In genomic region chrX:7674284-7675000, GRCm38 (mm10) we compare ENCODE assay signal across 8 mouse cellular contexts. TPM values are rescaled to one million over a fixed set of nuclear protein-coding genes. Genes with fewer than 3 reads are reported as not detected.
DNase-seq lines count a peak whose midpoint lies in the region; ATAC-seq and TF ChIP-seq lines count a peak whose summit lies in the region.

No protein-coding gene starts in this region.

- peak overlapping the region; percentile 42; the same call in 1 of the 2 replicates for H3K27ac ChIP-seq in heart, embryonic 15.5 days
- peak overlapping the region; percentile 85 for H3K27ac ChIP-seq in ES-E14 (ENCODE audit: insufficient read depth, low read depth, low read length, poor library complexity, severe bottlenecking)
- H3K27ac ChIP-seq in forebrain, embryonic 11.5 days (ENCODE audit: low read depth, low read length): no peak overlapping the region
- H3K27ac ChIP-seq in midbrain, embryonic 13.5 days: no peak overlapping the region

- H3K27me3 ChIP-seq in heart, embryonic 15.5 days: no peaks in the 10 kb centered on the region
- no peaks in the 10 kb centered on the region for H3K27me3 ChIP-seq in forebrain, embryonic 11.5 days (ENCODE audit: control insufficient read depth, insufficient read depth, low read length)
- H3K27me3 ChIP-seq in midbrain, embryonic 13.5 days: 0 out of 2 replicates have a peak, but pooled peaks cover 2% of the 10 kb centered on the region

- intact Hi-C loops in heart, postnatal 36 days (cut with DNase I): no loop called here

- no peak for DNase-seq in heart, postnatal 36 days
- DNase-seq in ES-E14 (ENCODE audit: low read depth, low spot score): peak; percentile 40
- no peak for DNase-seq in forebrain, embryonic 11.5 days (ENCODE audit: low spot score)
- peak; percentile 50 for DNase-seq in kidney, postnatal 10 days
- no peak for DNase-seq in layer of hippocampus, postnatal 36 days
- DNase-seq in cerebellum, adult 11 months: no peak

- peak overlapping the region; percentile 72 for H3K4me2 ChIP-seq in heart, embryonic 15.5 days
- H3K4me2 ChIP-seq in forebrain, embryonic 11.5 days (ENCODE audit: low read depth, low read length, severe bottlenecking): peak overlapping the region; percentile 33; the same call in 1 of the 2 replicates
- peak overlapping the region; percentile 43 for H3K4me2 ChIP-seq in midbrain, embryonic 13.5 days (replicated peaks)

- 21% methylated on average over 28 of the region's 28 CpGs for WGBS in heart, embryonic 15.5 days
- WGBS in forebrain, embryonic 11.5 days: 30% methylated on average over 28 of the region's 28 CpGs
- WGBS in midbrain, embryonic 13.5 days: 39% methylated on average over 28 of the region's 28 CpGs

- no peaks in the 10 kb centered on the region for H3K36me3 ChIP-seq in heart, embryonic 15.5 days
- H3K36me3 ChIP-seq in ES-E14 (ENCODE audit: control insufficient read depth, insufficient read depth, low read length, poor library complexity, severe bottlenecking): peaks cover under 1% of the 10 kb centered on the region; the same call in 1 of the 2 replicates
- no peaks in the 10 kb centered on the region for H3K36me3 ChIP-seq in forebrain, embryonic 11.5 days (ENCODE audit: control insufficient read depth, insufficient read depth, low read length)
- no peaks in the 10 kb centered on the region for H3K36me3 ChIP-seq in midbrain, embryonic 13.5 days

- peak overlapping the region; percentile 44 for H3K9ac ChIP-seq in heart, embryonic 15.5 days
- H3K9ac ChIP-seq in ES-E14 (ENCODE audit: insufficient read depth, low read depth, low read length, poor library complexity, severe bottlenecking): peak overlapping the region; percentile 70
- no peak overlapping the region for H3K9ac ChIP-seq in forebrain, embryonic 11.5 days (ENCODE audit: low read length)
- H3K9ac ChIP-seq in midbrain, embryonic 13.5 days (replicated peaks): no peak overlapping the region

- peak overlapping the region; percentile 42 for H3K4me3 ChIP-seq in heart, embryonic 15.5 days
- peak overlapping the region; percentile 60 to 67 for H3K4me3 ChIP-seq in ES-E14 (ENCODE audit: insufficient read depth in 1 of 2, low read depth in 1 of 2, low read length in 2 of 2, poor library complexity in 1 of 2, severe bottlenecking in 1 of 2)
- no peak overlapping the region; the same call in 1 of the 2 replicates for H3K4me3 ChIP-seq in forebrain, embryonic 11.5 days (ENCODE audit: low read depth, low read length)
- H3K4me3 ChIP-seq in midbrain, embryonic 13.5 days (replicated peaks): peak overlapping the region; percentile 19

- peaks cover 23% of the 10 kb centered on the region for H3K4me1 ChIP-seq in heart, embryonic 15.5 days (replicated peaks)
- H3K4me1 ChIP-seq in ES-E14 (ENCODE audit: control insufficient read depth in 2 of 2, insufficient read depth in 2 of 2, low read length in 2 of 2, poor library complexity in 1 of 2): peaks cover 0 to 3% of the 10 kb centered on the region in 2 experiments; a peak in 1 of 4 replicates
- H3K4me1 ChIP-seq in forebrain, embryonic 11.5 days (replicated peaks; ENCODE audit: control insufficient read depth, insufficient read depth, low read length): no peaks in the 10 kb centered on the region
- 0 out of 2 replicates have a peak, but pooled peaks cover 4% of the 10 kb centered on the region for H3K4me1 ChIP-seq in midbrain, embryonic 13.5 days (replicated peaks)

- no peak for ATAC-seq in heart, embryonic 15.5 days (replicated peaks; ENCODE audit: insufficient number of reproducible peaks, insufficient read depth, low FRiP score, low read depth)
- no peak for ATAC-seq in forebrain, embryonic 11.5 days (replicated peaks; ENCODE audit: low FRiP score)
- ATAC-seq in midbrain, embryonic 13.5 days: peak; percentile 9; the same call in 1 of the 2 replicates

- in situ Hi-C loops in ES-E14 (cut with MboI; ENCODE audit: low sequenced_read_pairs in 2 of 2, unreplicated experiment in 2 of 2): no loop called here

- no peaks in the 10 kb centered on the region for H3K9me3 ChIP-seq in heart, embryonic 15.5 days (replicated peaks)
- H3K9me3 ChIP-seq in ES-E14 (ENCODE audit: control insufficient read depth, insufficient read depth, low read depth, low read length): no peaks in the 10 kb centered on the region
- H3K9me3 ChIP-seq in forebrain, embryonic 11.5 days (ENCODE audit: control insufficient read depth, low read length): no peaks in the 10 kb centered on the region
- H3K9me3 ChIP-seq in midbrain, embryonic 13.5 days: no peaks in the 10 kb centered on the region

TF ChIP-seq in ES-E14, 5 proteins besides CTCF, POLR2A, EP300 and RAD21:
- TF ChIP-seq ZC3H11A (IDR thresholded peaks at IDR 0.05; ENCODE audit: borderline replicate concordance, low read depth, low read length) (no peak), ZNF384 (IDR thresholded peaks at IDR 0.05; ENCODE audit: low read depth, low read length) (no peak)
TF ChIP-seq in ES-E14: peak in this region for 0.

RNA-seq across cellular contexts. Expression of gene Plp2, which starts 3.3 kb away (rescaled TPM):
- 129 and 145 TPM in 2 replicates for polyA plus RNA-seq in heart, embryonic 15.5 days (2015; fragmentation: Nextera tagmentation; extraction: Ambion mirVana)
- 10 to 100 TPM; 48.4 to 62.1 TPM for total RNA-seq in heart, postnatal 36 days (2021)
- 278 and 336 TPM in 2 replicates for total RNA-seq in ES-E14 (2012; rRNA removed)
- polyA plus RNA-seq in forebrain, embryonic 11.5 days (2014; fragmentation: Nextera tagmentation; extraction: Ambion mirVana): 54.0 and 64.5 TPM in 2 replicates
- polyA plus RNA-seq in midbrain, embryonic 13.5 days (2015; fragmentation: Nextera tagmentation; extraction: Ambion mirVana): 20.3 and 22.2 TPM in 2 replicates
- total RNA-seq in layer of hippocampus, postnatal 36 days (2021): 1 to 10 TPM; 5.1 to 5.7 TPM

RNA-seq across cellular contexts. Expression of gene Magix, which starts 6.6 kb away (rescaled TPM):
- polyA plus RNA-seq in heart, embryonic 15.5 days (2015; fragmentation: Nextera tagmentation; extraction: Ambion mirVana): 0.69 and 1.2 TPM in 2 replicates
- total RNA-seq in heart, postnatal 36 days (2021): 10 to 100 TPM; 25.2 to 33.2 TPM
- 0.11 and 0.36 TPM in 2 replicates for total RNA-seq in ES-E14 (2012; rRNA removed)
- polyA plus RNA-seq in forebrain, embryonic 11.5 days (2014; fragmentation: Nextera tagmentation; extraction: Ambion mirVana): 0.47 TPM in 1 of 2 replicates, not detected in the other
- polyA plus RNA-seq in midbrain, embryonic 13.5 days (2015; fragmentation: Nextera tagmentation; extraction: Ambion mirVana): 0.06 and 0.09 TPM in 2 replicates
- total RNA-seq in layer of hippocampus, postnatal 36 days (2021): under 1 TPM; 0.15 to 0.30 TPM

RNA-seq across cellular contexts. Expression of gene Prickle3, which starts 17.4 kb away (rescaled TPM):
- 8.0 and 10.6 TPM in 2 replicates for polyA plus RNA-seq in heart, embryonic 15.5 days (2015; fragmentation: Nextera tagmentation; extraction: Ambion mirVana)
- 10 to 100 TPM; 17.0 to 26.0 TPM for total RNA-seq in heart, postnatal 36 days (2021)
- 1.5 and 2.2 TPM in 2 replicates for total RNA-seq in ES-E14 (2012; rRNA removed)
- polyA plus RNA-seq in forebrain, embryonic 11.5 days (2014; fragmentation: Nextera tagmentation; extraction: Ambion mirVana): 2.6 and 2.9 TPM in 2 replicates
- 1.1 and 1.2 TPM in 2 replicates for polyA plus RNA-seq in midbrain, embryonic 13.5 days (2015; fragmentation: Nextera tagmentation; extraction: Ambion mirVana)
- total RNA-seq in layer of hippocampus, postnatal 36 days (2021): under 1 TPM; 0.62 to 0.99 TPM

RNA-seq across cellular contexts. Expression of gene Gpkow, which starts 22.5 kb away (rescaled TPM):
- polyA plus RNA-seq in heart, embryonic 15.5 days (2015; fragmentation: Nextera tagmentation; extraction: Ambion mirVana): 27.0 and 28.2 TPM in 2 replicates
- total RNA-seq in heart, postnatal 36 days (2021): 10 to 100 TPM; 19.1 to 21.4 TPM
- 9.5 and 11.5 TPM in 2 replicates for total RNA-seq in ES-E14 (2012; rRNA removed)
- 44.6 and 47.0 TPM in 2 replicates for polyA plus RNA-seq in forebrain, embryonic 11.5 days (2014; fragmentation: Nextera tagmentation; extraction: Ambion mirVana)
- 45.1 and 45.6 TPM in 2 replicates for polyA plus RNA-seq in midbrain, embryonic 13.5 days (2015; fragmentation: Nextera tagmentation; extraction: Ambion mirVana)
- 10 to 100 TPM; 35.0 to 36.2 TPM for total RNA-seq in layer of hippocampus, postnatal 36 days (2021)

RNA-seq across cellular contexts. Expression of gene Syp, which starts 36.2 kb away (rescaled TPM):
- polyA plus RNA-seq in heart, embryonic 15.5 days (2015; fragmentation: Nextera tagmentation; extraction: Ambion mirVana): 0.64 and 2.8 TPM in 2 replicates
- total RNA-seq in heart, postnatal 36 days (2021): 1 to 10 TPM; 1.0 to 2.6 TPM
- total RNA-seq in ES-E14 (2012; rRNA removed): 1.6 and 4.9 TPM in 2 replicates
- polyA plus RNA-seq in forebrain, embryonic 11.5 days (2014; fragmentation: Nextera tagmentation; extraction: Ambion mirVana): 12.3 and 12.6 TPM in 2 replicates
- polyA plus RNA-seq in midbrain, embryonic 13.5 days (2015; fragmentation: Nextera tagmentation; extraction: Ambion mirVana): 87.9 and 88.4 TPM in 2 replicates
- 1,000 to 10,000 TPM; 1,719 to 2,032 TPM for total RNA-seq in layer of hippocampus, postnatal 36 days (2021)

Comparison
In these comparisons a context has a peak if more than half of its experiments do, and no peak if none do; other contexts are left out.
1. H3K27ac ChIP-seq: peak in heart, embryonic 15.5 days (single experiment) and ES-E14 (single experiment); none in forebrain, embryonic 11.5 days (single experiment) and midbrain, embryonic 13.5 days (single experiment).
2. H3K9ac ChIP-seq: peak in heart, embryonic 15.5 days (single experiment) and ES-E14 (single experiment); none in forebrain, embryonic 11.5 days (single experiment) and midbrain, embryonic 13.5 days (single experiment).
3. DNase-seq: peak in ES-E14 (single experiment) and kidney, postnatal 10 days (single experiment); none in heart, postnatal 36 days (0 of 2), forebrain, embryonic 11.5 days (single experiment), layer of hippocampus, postnatal 36 days (0 of 2) and cerebellum, adult 11 months (single experiment).
4. RNA of gene Plp2, which starts 3.3 kb away (total RNA-seq): 278 to 336 TPM in ES-E14 and 48.4 to 62.1 TPM in heart, postnatal 36 days; 5.1 to 5.7 TPM in layer of hippocampus, postnatal 36 days; every median in the first group is over 4 times any median in the second.
5. RNA of gene Magix, which starts 6.6 kb away (total RNA-seq): 25.2 to 33.2 TPM in heart, postnatal 36 days; 0.11 to 0.36 TPM in ES-E14 and 0.15 to 0.30 TPM in layer of hippocampus, postnatal 36 days; every median in the first group is over 10 times any median in the second.
6. Peak in every context shown above with its lines, with median percentiles within 50 percentile points of each other: H3K4me2 ChIP-seq.